Mouse (Mus musculus) ES-CJ7 (cell line): ENCODE results near the gene Bloc1s5.
A peak's percentile ranks its signal among the peaks of the same experiment; 100 is the strongest.
"Not testable (repeated sequence)": the region's sequence is repeated elsewhere in the genome, so short reads cannot be mapped to it uniquely, and the experiment has no call there.

Source experiments
- DNase-seq: peaks from one replicate; pipeline ENCODE4 v3.0.0; 2011; ENCODE audit warnings: low read depth, low spot score

Bloc1s5 gene

GRCm38 (mm10) chr13:38618001-38618630, 16.8 kb downstream of the Bloc1s5 start:
- not testable (repeated sequence) for DNase-seq

- no peak for DNase-seq
Measured at GRCm38 (mm10) chr13:38616887-38617286, 18.0 kb downstream of the Bloc1s5 start.

GRCm38 (mm10) chr13:38615656-38616055, 19.3 kb downstream of the Bloc1s5 start:
- DNase-seq, result no peak

GRCm38 (mm10) chr13:38614298-38614697, 20.6 kb downstream of the Bloc1s5 start:
- DNase-seq, result no peak

- no peak for DNase-seq
Measured at GRCm38 (mm10) chr13:38613583-38613982, 21.3 kb downstream of the Bloc1s5 start.

GRCm38 (mm10) chr13:38612608-38613007, 22.3 kb downstream of the Bloc1s5 start:
- DNase-seq, result no peak

- peak; percentile 25 for DNase-seq
Measured at GRCm38 (mm10) chr13:38612179-38612578, 22.7 kb downstream of the Bloc1s5 start.

- DNase-seq, result no peak
Measured at GRCm38 (mm10) chr13:38610336-38610735, 24.6 kb downstream of the Bloc1s5 start.

- no peak for DNase-seq
Measured at GRCm38 (mm10) chr13:38607130-38607529, 27.8 kb downstream of the Bloc1s5 start.

GRCm38 (mm10) chr13:38605353-38605752, 29.6 kb downstream of the Bloc1s5 start:
- no peak for DNase-seq

GRCm38 (mm10) chr13:38602966-38603365, 31.9 kb downstream of the Bloc1s5 start:
- no peak for DNase-seq

- no peak for DNase-seq
Measured at GRCm38 (mm10) chr13:38602243-38602832, 32.6 kb downstream of the Bloc1s5 start.

GRCm38 (mm10) chr13:38600811-38601210, 34.1 kb downstream of the Bloc1s5 start:
- DNase-seq, result no peak

- DNase-seq, result no peak
Measured at GRCm38 (mm10) chr13:38597076-38597475, 37.8 kb downstream of the Bloc1s5 start.

- no peak for DNase-seq
Measured at GRCm38 (mm10) chr13:38596461-38596860, 38.4 kb downstream of the Bloc1s5 start.

- no peak for DNase-seq
Measured at GRCm38 (mm10) chr13:38593114-38593513, 41.8 kb downstream of the Bloc1s5 start.

- no peak for DNase-seq
Measured at GRCm38 (mm10) chr13:38587350-38587749, 47.6 kb downstream of the Bloc1s5 start.

GRCm38 (mm10) chr13:38586451-38586850, 48.5 kb downstream of the Bloc1s5 start:
- DNase-seq, result no peak

- DNase-seq, result no peak
Measured at GRCm38 (mm10) chr13:38582768-38583167, 52.1 kb downstream of the Bloc1s5 start.

- peak; percentile 71 for DNase-seq
Measured at GRCm38 (mm10) chr13:38580601-38581457, 54.1 kb downstream of the Bloc1s5 start.

- no peak for DNase-seq
Measured at GRCm38 (mm10) chr13:38579971-38580600, 54.8 kb downstream of the Bloc1s5 start.

- no peak for DNase-seq
Measured at GRCm38 (mm10) chr13:38574668-38575067, 60.2 kb downstream of the Bloc1s5 start.
